Mouse (Mus musculus) myocyte (in vitro differentiated cells): ENCODE results near the gene Layn. TPM values are rescaled to one million over a fixed set of nuclear protein-coding genes. Genes with fewer than 3 reads are reported as not detected.

ENCODE experiments used
- H3K27me3 ChIP-seq: one replicate; pipeline ENCODE4 v1.6.1; 2011; ENCODE audit not compliant: control insufficient read depth, insufficient read depth, insufficient read length
- H3K36me3 ChIP-seq: one replicate; pipeline ENCODE4 v1.6.1; 2011; ENCODE audit not compliant: control insufficient read depth, insufficient read depth
- H3K4me2 ChIP-seq: one replicate; pipeline ENCODE4 v1.6.1; 2011; ENCODE audit warnings: low read depth, control low read depth
- H3K4me3 ChIP-seq: one replicate; pipeline ENCODE4 v1.5.1; 2011; ENCODE audit warnings: mild to moderate bottlenecking, control low read depth, moderate library complexity
- H3K79me2 ChIP-seq: one replicate; pipeline ENCODE4 v1.6.1; 2011; ENCODE audit not compliant: control insufficient read depth, insufficient read depth
- H3ac ChIP-seq: one replicate; pipeline ENCODE4 v1.6.1; 2011; ENCODE audit not compliant: control insufficient read depth, insufficient read length
- CEBPB ChIP-seq: IDR thresholded peaks from 2 replicates; pipeline ENCODE4 v1.6.1; 2011; ENCODE audit warnings: mild to moderate bottlenecking, moderate library complexity; ENCODE audit not compliant: poor library complexity, insufficient read depth, severe bottlenecking
- E2F4 ChIP-seq: IDR thresholded peaks from one replicate; pipeline ENCODE4 v1.6.1; 2011; ENCODE audit warnings: mild to moderate bottlenecking, control low read depth, moderate library complexity; ENCODE audit not compliant: insufficient read depth
- MAX ChIP-seq: IDR thresholded peaks from one replicate; pipeline ENCODE4 v1.6.1; 2011; ENCODE audit warnings: low read depth, mild to moderate bottlenecking, control low read depth
- MYOD1 ChIP-seq, 3 experiments: IDR thresholded peaks; one replicate each; pipeline ENCODE4 v1.6.1; 2011; ENCODE audit warnings: control low read depth in 2 of 3, low read depth in 2 of 3, mild to moderate bottlenecking in 2 of 3, moderate library complexity in 1 of 3; ENCODE audit not compliant: insufficient read length in 2 of 3, control insufficient read depth in 1 of 3
- MYOG ChIP-seq, 3 experiments: IDR thresholded peaks; one replicate each; pipeline ENCODE4 v1.6.1; 2011; ENCODE audit warnings: control low read depth in 2 of 3, low read depth in 2 of 3, mild to moderate bottlenecking in 2 of 3; ENCODE audit not compliant: insufficient read length in 2 of 3, control insufficient read depth in 1 of 3, insufficient read depth in 1 of 3
- POLR2A ChIP-seq: IDR thresholded peaks from one replicate; pipeline ENCODE4 v1.6.1; 2011; ENCODE audit warnings: low read depth, mild to moderate bottlenecking, control low read depth, moderate library complexity; ENCODE audit not compliant: insufficient read length
- POLR2AphosphoS2 ChIP-seq: IDR thresholded peaks from one replicate; pipeline ENCODE4 v1.6.1; 2011; ENCODE audit warnings: low read depth, control low read depth; ENCODE audit not compliant: insufficient read length
- REST ChIP-seq: IDR thresholded peaks from one replicate; pipeline ENCODE4 v1.6.1; 2011; ENCODE audit warnings: mild to moderate bottlenecking, control low read depth, moderate library complexity; ENCODE audit not compliant: insufficient read depth, insufficient read length
- SRF ChIP-seq: IDR thresholded peaks from one replicate; pipeline ENCODE4 v1.6.1; 2011; ENCODE audit warnings: low read depth; ENCODE audit not compliant: control insufficient read depth, insufficient read length
- TCF12 ChIP-seq: IDR thresholded peaks from one replicate; pipeline ENCODE4 v1.6.1; 2011; ENCODE audit warnings: mild to moderate bottlenecking, control low read depth; ENCODE audit not compliant: poor library complexity, insufficient read depth, severe bottlenecking
- TCF3 ChIP-seq: IDR thresholded peaks from one replicate; pipeline ENCODE4 v1.6.1; 2011; ENCODE audit warnings: low read depth, control low read depth; ENCODE audit not compliant: insufficient read length
- USF1 ChIP-seq: IDR thresholded peaks from one replicate; pipeline ENCODE4 v1.6.1; 2011; ENCODE audit warnings: low read depth, mild to moderate bottlenecking, control low read depth, moderate library complexity
- polyA plus RNA-seq: library from polyadenylated mRNA; unstranded; fragments of >200 nt; fragmentation: generic; extraction: Trizol; gene quantifications from one replicate; pipeline ENCODE4 v1.2.1, GENCODE M21; 2012; ENCODE audit warnings: missing spikeins

Layn gene
- polyA plus RNA-seq, 1 experiment: 18.7 TPM

GRCm38 (mm10) chr9:51032291-51032690 lies 44.6 kb downstream of the Layn start:
- Histone ChIP-seq H3K36me3 (no peaks in the 10 kb centered on the region), H3ac (no peak overlapping the region), H3K27me3 (no peaks in the 10 kb centered on the region), H3K4me2 (no peak overlapping the region), H3K79me2 (no peaks in the 10 kb centered on the region), H3K4me3 (no peak overlapping the region)
- TF ChIP-seq REST (no peak), E2F4 (no peak), POLR2A (no peak), POLR2AphosphoS2 (no peak), SRF (no peak), MYOG (IDR thresholded peaks at IDR 0.05; ENCODE audit: control insufficient read depth in 1 of 3, insufficient read depth in 1 of 3, insufficient read length in 2 of 3, low read depth in 2 of 3) (no peak), CEBPB (no peak), MYOD1 (IDR thresholded peaks at IDR 0.05; ENCODE audit: control insufficient read depth in 1 of 3, insufficient read length in 2 of 3, low read depth in 2 of 3) (no peak), TCF12 (no peak), USF1 (no peak), MAX (no peak)

- Histone ChIP-seq H3K4me3 (no peak overlapping the region), H3K27me3 (no peaks in the 10 kb centered on the region), H3K79me2 (no peaks in the 10 kb centered on the region), H3K36me3 (no peaks in the 10 kb centered on the region), H3K4me2 (no peak overlapping the region), H3ac (no peak overlapping the region)
- no peak for TF ChIP-seq CEBPB
- TF ChIP-seq E2F4: no peak
- no peak for TF ChIP-seq MAX
- TF ChIP-seq TCF12: no peak
- no peak for TF ChIP-seq SRF
- no peak for TF ChIP-seq MYOG (IDR thresholded peaks at IDR 0.05; ENCODE audit: control insufficient read depth in 1 of 3, insufficient read depth in 1 of 3, insufficient read length in 2 of 3, low read depth in 2 of 3)
- TF ChIP-seq POLR2A: no peak
- TF ChIP-seq REST: no peak
- no peak for TF ChIP-seq USF1
- no peak for TF ChIP-seq MYOD1 (IDR thresholded peaks at IDR 0.05; ENCODE audit: control insufficient read depth in 1 of 3, insufficient read length in 2 of 3, low read depth in 2 of 3)
- TF ChIP-seq TCF3: no peak
- TF ChIP-seq POLR2AphosphoS2: no peak
Observed at GRCm38 (mm10) chr9:51031603-51032002, 45.3 kb downstream of the Layn start.

GRCm38 (mm10) chr9:51030147-51030546 lies 46.7 kb downstream of the Layn start:
- H3K4me2 ChIP-seq: no peak overlapping the region
- no peaks in the 10 kb centered on the region for H3K79me2 ChIP-seq
- TF ChIP-seq REST (no peak), CEBPB (no peak), MAX (no peak), SRF (no peak), USF1 (no peak), E2F4 (no peak), TCF12 (no peak), POLR2AphosphoS2 (no peak), POLR2A (no peak)
- no peak overlapping the region for H3ac ChIP-seq
- no peaks in the 10 kb centered on the region for H3K36me3 ChIP-seq
- H3K4me3 ChIP-seq: no peak overlapping the region
- no peaks in the 10 kb centered on the region for H3K27me3 ChIP-seq

GRCm38 (mm10) chr9:51026952-51027351 lies 49.9 kb downstream of the Layn start:
- Histone ChIP-seq H3K36me3 (no peaks in the 10 kb centered on the region), H3K4me2 (no peak overlapping the region), H3K79me2 (no peaks in the 10 kb centered on the region), H3ac (no peak overlapping the region), H3K4me3 (no peak overlapping the region), H3K27me3 (no peaks in the 10 kb centered on the region)
- TF ChIP-seq TCF12 (no peak), USF1 (no peak), POLR2A (no peak), POLR2AphosphoS2 (no peak), MAX (no peak), TCF3 (no peak), E2F4 (no peak), SRF (no peak), MYOD1 (IDR thresholded peaks at IDR 0.05; ENCODE audit: control insufficient read depth in 1 of 3, insufficient read length in 2 of 3, low read depth in 2 of 3) (no peak), MYOG (IDR thresholded peaks at IDR 0.05; ENCODE audit: control insufficient read depth in 1 of 3, insufficient read depth in 1 of 3, insufficient read length in 2 of 3, low read depth in 2 of 3) (no peak), REST (no peak), CEBPB (no peak)

GRCm38 (mm10) chr9:51021123-51021795 lies 55.6 kb downstream of the Layn start:
- no peak for TF ChIP-seq REST
- TF ChIP-seq MAX: no peak
- TF ChIP-seq POLR2AphosphoS2: no peak
- no peak for TF ChIP-seq USF1
- no peak for TF ChIP-seq POLR2A
- TF ChIP-seq SRF: no peak
- no peak for TF ChIP-seq CEBPB
- no peak for TF ChIP-seq E2F4
- no peak for TF ChIP-seq MYOG (IDR thresholded peaks at IDR 0.05; ENCODE audit: control insufficient read depth in 1 of 3, insufficient read depth in 1 of 3, insufficient read length in 2 of 3, low read depth in 2 of 3)
- TF ChIP-seq TCF12: no peak
- no peak for TF ChIP-seq TCF3
- Histone ChIP-seq H3K4me3 (no peak overlapping the region), H3K4me2 (no peak overlapping the region), H3K36me3 (no peaks in the 10 kb centered on the region), H3ac (no peak overlapping the region), H3K27me3 (no peaks in the 10 kb centered on the region), H3K79me2 (no peaks in the 10 kb centered on the region)
